Mouse (Mus musculus) right cerebral cortex, postnatal 25 days (tissue): ENCODE results near the gene Pif1.

Experiments used
- DNase-seq: peaks from one replicate; pipeline ENCODE4 v3.0.0; 2022

Pif1 gene

GRCm38 (mm10) chr9:65600951-65601350 is 14.0 kb downstream of the Pif1 start:
- DNase-seq, result no peak

GRCm38 (mm10) chr9:65603401-65604102 is 16.6 kb downstream of the Pif1 start:
- DNase-seq, result no peak

- no peak for DNase-seq
Measured at GRCm38 (mm10) chr9:65605471-65606136, 18.6 kb downstream of the Pif1 start.

- no peak for DNase-seq
Measured at GRCm38 (mm10) chr9:65606321-65607109, 19.6 kb downstream of the Pif1 start.

- DNase-seq, result no peak
Measured at GRCm38 (mm10) chr9:65607120-65607519, 20.2 kb downstream of the Pif1 start.

GRCm38 (mm10) chr9:65611969-65612486 is 25.1 kb downstream of the Pif1 start:
- no peak for DNase-seq

GRCm38 (mm10) chr9:65613098-65613497 is 26.1 kb downstream of the Pif1 start:
- DNase-seq, result no peak

GRCm38 (mm10) chr9:65619311-65619710 is 32.4 kb downstream of the Pif1 start:
- no peak for DNase-seq

- no peak for DNase-seq
Measured at GRCm38 (mm10) chr9:65621196-65621595, 34.2 kb downstream of the Pif1 start.

- DNase-seq, result no peak
Measured at GRCm38 (mm10) chr9:65621666-65622065, 34.7 kb downstream of the Pif1 start.

GRCm38 (mm10) chr9:65622826-65623225 is 35.9 kb downstream of the Pif1 start:
- DNase-seq, result no peak

GRCm38 (mm10) chr9:65624266-65624665 is 37.3 kb downstream of the Pif1 start:
- DNase-seq, result no peak

- DNase-seq, result no peak
Measured at GRCm38 (mm10) chr9:65629025-65629766, 42.2 kb downstream of the Pif1 start, which contains the start of gene Rbpms2. TSS of gene Rbpms2 (plus strand) at chr9:65629648.

GRCm38 (mm10) chr9:65629767-65630630 is 43.0 kb downstream of the Pif1 start:
- DNase-seq, result peak; percentile 6

GRCm38 (mm10) chr9:65630631-65631353 is 43.8 kb downstream of the Pif1 start:
- peak; percentile 8 for DNase-seq

GRCm38 (mm10) chr9:65631354-65632021 is 44.5 kb downstream of the Pif1 start:
- no peak for DNase-seq

- no peak for DNase-seq
Measured at GRCm38 (mm10) chr9:65635766-65636165, 48.8 kb downstream of the Pif1 start.

- DNase-seq, result no peak
Measured at GRCm38 (mm10) chr9:65636926-65637325, 50.0 kb downstream of the Pif1 start.

- no peak for DNase-seq
Measured at GRCm38 (mm10) chr9:65639065-65639464, 52.1 kb downstream of the Pif1 start.

GRCm38 (mm10) chr9:65640838-65641410 is 54.0 kb downstream of the Pif1 start:
- no peak for DNase-seq
